Mouse (Mus musculus) forebrain, embryonic 11.5 days (tissue): ENCODE results near the gene Flt3. TPM values are rescaled to one million over a fixed set of nuclear protein-coding genes. Genes with fewer than 3 reads are reported as not detected.

Source experiments
- ATAC-seq: fragments of 200-750 bp; cut with Nextera tagmentation; replicated peaks from 2 replicates; pipeline ENCODE4 v1.8.0; 2017; ENCODE audit warnings: moderate TSS enrichment; ENCODE audit not compliant: low FRiP score
- DNase-seq: peaks from one replicate; pipeline ENCODE4 v3.0.0-alpha.2; 2017; ENCODE audit warnings: low spot score
- H3K27ac ChIP-seq: fragments of 300-500 bp; sonication (generic); 2 replicates; pipeline ENCODE4 v1.5.1; 2014; ENCODE audit warnings: low read depth, low read length
- H3K27me3 ChIP-seq: fragments of 300-500 bp; sonication (generic); 2 replicates; pipeline ENCODE4 v1.6.1; 2014; ENCODE audit warnings: mild to moderate bottlenecking, low read length, mixed read lengths; ENCODE audit not compliant: control insufficient read depth, insufficient read depth
- H3K36me3 ChIP-seq: fragments of 300-500 bp; sonication (generic); 2 replicates; pipeline ENCODE4 v1.6.1; 2014; ENCODE audit warnings: mild to moderate bottlenecking, low read length, moderate library complexity, mixed read lengths; ENCODE audit not compliant: control insufficient read depth, insufficient read depth
- H3K4me1 ChIP-seq: fragments of 300-500 bp; sonication (generic); replicated peaks from 2 replicates; pipeline ENCODE4 v1.6.1; 2014; ENCODE audit warnings: low read length, mixed read lengths; ENCODE audit not compliant: control insufficient read depth, insufficient read depth
- H3K4me2 ChIP-seq: fragments of 300-500 bp; sonication (generic); 2 replicates; pipeline ENCODE4 v1.6.1; 2014; ENCODE audit warnings: low read depth, mild to moderate bottlenecking, low read length, moderate library complexity, mixed read lengths; ENCODE audit not compliant: severe bottlenecking
- H3K4me3 ChIP-seq: fragments of 300-500 bp; sonication (generic); 2 replicates; pipeline ENCODE4 v1.5.1; 2014; ENCODE audit warnings: low read depth, low read length
- H3K9ac ChIP-seq: fragments of 300-500 bp; sonication (generic); 2 replicates; pipeline ENCODE4 v1.6.1; 2014; ENCODE audit warnings: low read length
- H3K9me3 ChIP-seq: fragments of 300-500 bp; sonication (generic); 2 replicates; pipeline ENCODE4 v1.6.1; 2016; ENCODE audit warnings: low read length, mixed read lengths; ENCODE audit not compliant: control insufficient read depth
- WGBS: fragments of 180-500 bp; shearing (Covaris S2); extraction: QIAGEN DNeasy Blood & Tissue Kit; methylation state at CpG from one replicate; pipeline ENCODE4 v1.1.7; 2014; 5-methylcytosine and 5-hydroxymethylcytosine counted together
- microRNA-seq: library from miRNA; unstranded; fragments of <30 nt; microRNA quantifications from one replicate; pipeline ENCODE4, GENCODE M21; 2016; ENCODE audit not compliant: insufficient number of aligned reads
- polyA plus RNA-seq: library from polyadenylated mRNA; unstranded; fragments of >200 nt; fragmentation: Nextera tagmentation; extraction: Ambion mirVana; gene quantifications from 2 replicates; pipeline ENCODE4 v1.2.1, GENCODE M21; 2014

Flt3 gene
- polyA plus RNA-seq, 1 experiment from 2014 or later, result 0.08 TPM

DNA sequence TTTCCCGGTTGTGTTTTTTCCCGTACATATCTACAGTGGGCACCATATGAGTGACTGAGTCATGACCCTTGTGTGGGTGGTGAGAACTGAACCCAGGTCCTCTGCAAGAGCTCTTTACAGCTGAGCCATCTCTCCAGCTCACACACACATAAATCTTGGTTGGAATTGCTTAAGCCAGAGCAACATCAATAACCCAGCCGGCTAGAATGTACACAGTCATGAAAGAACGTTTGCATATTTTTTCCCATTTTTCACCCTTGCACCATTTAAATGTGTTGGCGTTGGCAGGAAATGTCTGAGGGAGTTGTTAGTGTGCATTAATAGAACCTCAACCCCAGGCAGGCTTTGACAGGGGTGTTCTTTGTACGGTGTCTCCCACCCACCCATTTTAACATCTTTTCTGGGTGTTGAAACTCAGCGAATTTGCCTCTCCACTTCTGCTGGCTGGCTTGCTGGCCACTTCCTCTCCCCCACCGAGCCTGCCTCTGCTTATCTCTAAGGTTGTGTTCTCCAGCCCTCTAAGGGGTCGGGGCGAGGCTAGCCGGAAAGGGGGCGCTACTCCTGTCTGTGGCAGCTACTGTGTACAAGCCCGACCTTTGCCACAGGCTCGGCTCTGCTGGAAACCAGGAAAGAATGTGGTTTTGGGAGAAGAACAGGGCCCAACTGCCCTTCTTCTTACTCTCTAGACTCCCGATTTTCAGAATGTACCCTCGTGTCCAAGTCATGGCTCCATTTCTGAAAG is 108.4 kb downstream of the Flt3 start:
- no peak overlapping the region for H3K9ac ChIP-seq
- H3K27me3 ChIP-seq, result peaks cover 39% of the 10 kb centered on the region
- no peak overlapping the region for H3K27ac ChIP-seq
- no peak overlapping the region for H3K4me3 ChIP-seq
- no peak overlapping the region for H3K4me2 ChIP-seq
- no peaks in the 10 kb centered on the region for H3K9me3 ChIP-seq
- WGBS, result 39% methylated on average over 16 of the region's 16 CpGs
- no peak for DNase-seq
- H3K36me3 ChIP-seq, result no peaks in the 10 kb centered on the region
- no peaks in the 10 kb centered on the region for H3K4me1 ChIP-seq
- no peak for ATAC-seq

- no peak for ATAC-seq
These were observed 115.9 kb downstream of the Flt3 start for GRCm38 (mm10) chr5:147284365-147284764.

More at GRCm38 (mm10) chr5:147284365-147284764, 115.9 kb downstream of the Flt3 start:
- peaks cover 20% of the 10 kb centered on the region for H3K27me3 ChIP-seq
- H3K4me3 ChIP-seq, result no peak overlapping the region
- no peak for DNase-seq
- no peak overlapping the region for H3K4me2 ChIP-seq
- no peaks in the 10 kb centered on the region for H3K9me3 ChIP-seq
- no peaks in the 10 kb centered on the region for H3K4me1 ChIP-seq
- no peak overlapping the region for H3K27ac ChIP-seq
- 73% methylated on average over 4 of the region's 4 CpGs for WGBS
- H3K36me3 ChIP-seq, result no peaks in the 10 kb centered on the region
- no peak overlapping the region for H3K9ac ChIP-seq

Small RNA genes within 50 kb of the gene (microRNA-seq; reads per million reads assigned to microRNA genes)
- not detected for gene Mir7k

Other genes with a start within 250 kb of the Flt3 start
- gene Gsx1, start 211.8 kb downstream of the Flt3 start, polyA plus RNA-seq, result 8.9 and 10.6 TPM in 2 replicates
- not detected in 2 replicates for gene Pdx1, start 130.5 kb downstream of the Flt3 start, polyA plus RNA-seq
- not detected in 2 replicates for gene Cdx2, start 93.2 kb downstream of the Flt3 start, polyA plus RNA-seq
- not detected in 2 replicates for gene Urad, start 78.0 kb downstream of the Flt3 start, polyA plus RNA-seq
- 57.9 and 59.3 TPM in 2 replicates for gene Pan3, start 29.7 kb upstream of the Flt3 start, polyA plus RNA-seq